Mouse (Mus musculus) lung, adult 2 months (tissue): ENCODE results near the gene Sgms2.

Experiments
- CTCF ChIP-seq: fragments of 200-500 bp; IDR thresholded peaks from 2 replicates; pipeline ENCODE4 v1.5.1; 2011; ENCODE audit warnings: mild to moderate bottlenecking, low read length, control low read depth; ENCODE audit not compliant: insufficient read depth
- POLR2A ChIP-seq: fragments of 200-500 bp; IDR thresholded peaks from 2 replicates; pipeline ENCODE4 v1.6.1; 2011; ENCODE audit warnings: low read depth, mild to moderate bottlenecking, control low read depth, low read length, borderline replicate concordance; ENCODE audit errors: extremely low read depth

DNA sequence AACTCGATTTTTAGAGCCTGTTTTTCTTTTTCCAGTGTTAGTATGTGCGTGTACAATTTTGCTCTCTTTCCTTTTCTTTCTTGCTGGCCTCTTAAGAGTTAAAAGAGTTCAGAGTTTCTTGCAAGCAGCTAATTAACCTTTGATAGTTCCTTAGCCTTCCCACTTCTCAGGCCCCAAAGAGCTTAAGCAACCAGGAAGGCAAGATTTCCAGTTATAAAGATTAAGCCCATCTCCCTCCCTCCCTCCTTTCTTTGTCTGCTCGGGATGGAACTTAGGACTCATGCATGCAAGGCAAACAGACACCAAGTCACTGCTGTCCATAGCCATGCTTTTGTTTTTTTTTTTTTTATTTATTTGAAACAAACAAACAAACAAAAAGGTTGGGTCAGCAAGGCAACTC, 198.3 kb downstream of the Sgms2 start:
- TF ChIP-seq POLR2A (no peak), CTCF (no peak)
